Mouse (Mus musculus) stomach, embryonic 16.5 days (tissue): ENCODE measurements around the gene Armc7. TPM values are rescaled to one million over a fixed set of nuclear protein-coding genes. Genes with fewer than 3 reads are reported as not detected.
"Not testable (repeated sequence)": the region's sequence is repeated elsewhere in the genome, so short reads cannot be mapped to it uniquely, and the experiment has no call there.

Experiments
- ATAC-seq: fragments of 200-750 bp; cut with Nextera tagmentation; 2 replicates; pipeline ENCODE4 v1.8.0; 2017; ENCODE audit warnings: moderate number of reproducible peaks, moderate TSS enrichment; ENCODE audit not compliant: insufficient read depth, low FRiP score
- H3K27ac ChIP-seq: fragments of 300-500 bp; sonication (generic); 2 replicates; pipeline ENCODE4 v1.5.1; 2014; ENCODE audit warnings: low read length
- H3K27me3 ChIP-seq: fragments of 300-500 bp; sonication (generic); 2 replicates; pipeline ENCODE4 v1.6.1; 2014; ENCODE audit warnings: low read length, control low read depth, mixed read lengths; ENCODE audit not compliant: control insufficient read depth, insufficient read depth
- H3K36me3 ChIP-seq: fragments of 300-500 bp; sonication (generic); 2 replicates; pipeline ENCODE4 v1.6.1; 2014; ENCODE audit warnings: low read length; ENCODE audit not compliant: control insufficient read depth, insufficient read depth
- H3K4me1 ChIP-seq: fragments of 300-500 bp; sonication (generic); 2 replicates; pipeline ENCODE4 v1.6.1; 2014; ENCODE audit warnings: low read length, control low read depth, mixed read lengths; ENCODE audit not compliant: control insufficient read depth, insufficient read depth
- H3K4me2 ChIP-seq: fragments of 300-500 bp; sonication (generic); 2 replicates; pipeline ENCODE4 v1.6.1; 2014; ENCODE audit warnings: low read depth, low read length, mixed read lengths
- H3K4me3 ChIP-seq: fragments of 300-500 bp; sonication (generic); replicated peaks from 2 replicates; pipeline ENCODE4 v1.5.1; 2014; ENCODE audit warnings: mild to moderate bottlenecking, low read length
- H3K9ac ChIP-seq: fragments of 300-500 bp; sonication (generic); 2 replicates; pipeline ENCODE4 v1.6.1; 2014; ENCODE audit warnings: low read length
- H3K9me3 ChIP-seq: fragments of 300-500 bp; sonication (generic); replicated peaks from 2 replicates; pipeline ENCODE4 v1.6.1; 2016; ENCODE audit warnings: low read length, control low read depth; ENCODE audit not compliant: control insufficient read depth
- WGBS: fragments of 180-500 bp; shearing (Covaris S2); extraction: QIAGEN DNeasy Blood & Tissue Kit; methylation state at CpG from one replicate; pipeline ENCODE4 v1.1.7; 2014; 5-methylcytosine and 5-hydroxymethylcytosine counted together
- polyA plus RNA-seq: library from polyadenylated mRNA; unstranded; fragments of >200 nt; fragmentation: Nextera tagmentation; extraction: Ambion mirVana; gene quantifications from 2 replicates; pipeline ENCODE4 v1.2.1, GENCODE M21; 2015

Gene Armc7
- polyA plus RNA-seq, 1 experiment from 2014 or later: 7.9 TPM

GRCm38 (mm10) chr11:115492387-115492786 lies 16.9 kb downstream of the Armc7 start:
- H3K9ac ChIP-seq: peak overlapping the region; percentile 83
- H3K36me3 ChIP-seq: peaks cover 4% of the 10 kb centered on the region; the same call in 1 of the 2 replicates
- peaks cover 18% of the 10 kb centered on the region for H3K4me1 ChIP-seq
- H3K27ac ChIP-seq: no peak overlapping the region
- no peak for ATAC-seq
- 31% methylated on average over 6 of the region's 6 CpGs for WGBS
- H3K4me3 ChIP-seq: peak overlapping the region; percentile 72
- no peaks in the 10 kb centered on the region for H3K27me3 ChIP-seq
- H3K9me3 ChIP-seq: no peaks in the 10 kb centered on the region
- H3K4me2 ChIP-seq: peak overlapping the region; percentile 90

- H3K9ac ChIP-seq, H3K4me3 ChIP-seq, H3K27me3 ChIP-seq, ATAC-seq, H3K9me3 ChIP-seq, H3K4me1 ChIP-seq, H3K27ac ChIP-seq, H3K4me2 ChIP-seq: not testable (repeated sequence)
- H3K36me3 ChIP-seq: peaks cover 18% of the 10 kb centered on the region; the same call in 1 of the 2 replicates
- 83% methylated on average over 9 of the region's 9 CpGs for WGBS
Measured at GRCm38 (mm10) chr11:115496559-115496958, 21.1 kb downstream of the Armc7 start.

GRCm38 (mm10) chr11:115502636-115503035 lies 27.2 kb downstream of the Armc7 start:
- H3K9ac ChIP-seq: no peak overlapping the region
- 87% methylated on average over 6 of the region's 6 CpGs for WGBS

DNA sequence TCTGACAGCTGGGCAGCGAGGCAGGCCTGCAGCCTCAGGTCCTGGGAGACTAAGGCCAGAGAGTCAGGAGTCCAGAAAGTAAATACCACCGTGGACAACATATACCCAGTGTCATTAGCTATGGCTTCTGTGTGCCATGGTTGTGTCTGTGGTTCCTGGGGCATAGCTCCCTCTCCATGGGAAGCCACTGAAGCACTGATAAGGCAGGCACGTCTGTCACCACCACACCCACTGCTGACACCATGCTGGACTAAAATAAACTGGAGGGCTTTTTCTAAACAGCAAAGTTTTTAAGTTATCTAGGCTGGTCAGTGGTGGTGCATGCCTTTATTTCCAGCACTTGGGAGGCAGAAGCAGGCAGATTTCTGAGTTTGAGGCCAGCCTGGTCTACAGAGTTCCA lies 31.1 kb downstream of the Armc7 start:
- Histone ChIP-seq H3K4me2 (no peak overlapping the region), H3K27me3 (no peaks in the 10 kb centered on the region), H3K27ac (no peak overlapping the region), H3K9me3 (no peaks in the 10 kb centered on the region), H3K36me3 (peaks cover 9% of the 10 kb centered on the region; the same call in 1 of the 2 replicates), H3K9ac (no peak overlapping the region; the same call in 1 of the 2 replicates), H3K4me3 (no peak overlapping the region), H3K4me1 (peaks cover 40% of the 10 kb centered on the region)
- no peak for ATAC-seq
- WGBS: 59% methylated on average over 3 of the region's 3 CpGs

More at GRCm38 (mm10) chr11:115502636-115503035, 27.2 kb downstream of the Armc7 start:
- Histone ChIP-seq H3K4me2 (no peak overlapping the region), H3K4me3 (no peak overlapping the region), H3K27ac (no peak overlapping the region), H3K36me3 (peaks cover 24% of the 10 kb centered on the region; the same call in 1 of the 2 replicates), H3K9me3 (no peaks in the 10 kb centered on the region), H3K4me1 (peaks cover 10% of the 10 kb centered on the region; the same call in 1 of the 2 replicates), H3K27me3 (no peaks in the 10 kb centered on the region)
- no peak for ATAC-seq

- no peak overlapping the region for H3K27ac ChIP-seq
- H3K4me1 ChIP-seq: peaks cover 53% of the 10 kb centered on the region
- H3K4me3 ChIP-seq: no peak overlapping the region
- no peaks in the 10 kb centered on the region for H3K9me3 ChIP-seq
- no peak overlapping the region for H3K4me2 ChIP-seq
- no peaks in the 10 kb centered on the region for H3K27me3 ChIP-seq
- H3K36me3 ChIP-seq: 0 out of 2 replicates have a peak, but pooled peaks cover 2% of the 10 kb centered on the region
- 61% methylated on average over 2 of the region's 2 CpGs for WGBS
- no peak for ATAC-seq
- no peak overlapping the region for H3K9ac ChIP-seq
Measured at GRCm38 (mm10) chr11:115508061-115508460, 32.6 kb downstream of the Armc7 start.

GRCm38 (mm10) chr11:115509773-115510506 lies 34.5 kb downstream of the Armc7 start:
- Histone ChIP-seq H3K9ac (peak overlapping the region; percentile 58), H3K27me3 (no peaks in the 10 kb centered on the region), H3K4me1 (peaks cover 53% of the 10 kb centered on the region), H3K4me3 (peak overlapping the region; percentile 11), H3K4me2 (peak overlapping the region; percentile 91), H3K9me3 (no peaks in the 10 kb centered on the region), H3K27ac (peak overlapping the region; percentile 39), H3K36me3 (no peaks in the 10 kb centered on the region)
- no peak for ATAC-seq
- WGBS: 38% methylated on average over 6 of the region's 6 CpGs

- Histone ChIP-seq H3K9me3 (no peaks in the 10 kb centered on the region), H3K4me3 (peak overlapping the region; percentile 11; the same call in 1 of the 2 replicates), H3K4me2 (peak overlapping the region; percentile 91), H3K27me3 (no peaks in the 10 kb centered on the region), H3K27ac (peak overlapping the region; percentile 39), H3K36me3 (no peaks in the 10 kb centered on the region), H3K4me1 (peaks cover 53% of the 10 kb centered on the region), H3K9ac (peak overlapping the region; percentile 58)
- no peak for ATAC-seq
- WGBS: 46% methylated on average over 5 of the region's 5 CpGs
Measured at GRCm38 (mm10) chr11:115510507-115510888, 35.0 kb downstream of the Armc7 start.

GRCm38 (mm10) chr11:115511121-115511520 lies 35.7 kb downstream of the Armc7 start:
- Histone ChIP-seq H3K4me2 (peak overlapping the region; percentile 91), H3K4me1 (peaks cover 51% of the 10 kb centered on the region), H3K36me3 (no peaks in the 10 kb centered on the region), H3K27me3 (no peaks in the 10 kb centered on the region), H3K9ac (peak overlapping the region; percentile 97; the same call in 1 of the 2 replicates), H3K27ac (peak overlapping the region; percentile 29; the same call in 1 of the 2 replicates), H3K4me3 (peak overlapping the region; percentile 98), H3K9me3 (no peaks in the 10 kb centered on the region)
- WGBS: 50% methylated on average over 2 of the region's 2 CpGs
- ATAC-seq: no peak

- Histone ChIP-seq H3K4me3 (peak overlapping the region; percentile 98), H3K4me2 (peak overlapping the region; percentile 91), H3K36me3 (no peaks in the 10 kb centered on the region), H3K27me3 (no peaks in the 10 kb centered on the region), H3K4me1 (peaks cover 48% of the 10 kb centered on the region), H3K27ac (peak overlapping the region; percentile 88), H3K9ac (peak overlapping the region; percentile 97), H3K9me3 (no peaks in the 10 kb centered on the region)
- 28% methylated on average over 3 of the region's 3 CpGs for WGBS
- no peak for ATAC-seq
Measured at GRCm38 (mm10) chr11:115512004-115512403, 36.5 kb downstream of the Armc7 start.
